Mouse (Mus musculus) limb, embryonic 14.5 days (tissue): ENCODE data around the gene Ddx31. TPM values are rescaled to one million over a fixed set of nuclear protein-coding genes. Genes with fewer than 3 reads are reported as not detected.
A peak's percentile ranks its signal among the peaks of the same experiment; 100 is the strongest.

Experiments used
- ATAC-seq: fragments of 200-750 bp; cut with Nextera tagmentation; 2 replicates; pipeline ENCODE4 v1.8.0; 2017; ENCODE audit warnings: low read depth, moderate number of reproducible peaks, moderate TSS enrichment; ENCODE audit not compliant: low FRiP score
- DNase-seq: peaks from one replicate; pipeline ENCODE4 v3.0.0-alpha.2; 2015; ENCODE audit warnings: low spot score
- H3K27ac ChIP-seq: fragments of 300-500 bp; sonication (generic); replicated peaks from 2 replicates; pipeline ENCODE4 v1.5.1; 2014; ENCODE audit warnings: low read depth, mild to moderate bottlenecking, low read length, moderate library complexity, mixed read lengths
- H3K27me3 ChIP-seq: fragments of 300-500 bp; sonication (generic); 2 replicates; pipeline ENCODE4 v1.6.1; 2014; ENCODE audit warnings: low read length, mixed read lengths; ENCODE audit not compliant: control insufficient read depth, insufficient read depth
- H3K36me3 ChIP-seq: fragments of 300-500 bp; sonication (generic); 2 replicates; pipeline ENCODE4 v1.6.1; 2014; ENCODE audit warnings: mild to moderate bottlenecking, low read length, moderate library complexity, mixed read lengths; ENCODE audit not compliant: control insufficient read depth, insufficient read depth
- H3K4me1 ChIP-seq: fragments of 300-500 bp; sonication (generic); 2 replicates; pipeline ENCODE4 v1.6.1; 2014; ENCODE audit warnings: antibody characterized with exemption, low read length, mixed read lengths; ENCODE audit not compliant: control insufficient read depth, insufficient read depth
- H3K4me2 ChIP-seq: fragments of 300-500 bp; sonication (generic); replicated peaks from 2 replicates; pipeline ENCODE4 v1.6.1; 2014; ENCODE audit warnings: low read depth, mild to moderate bottlenecking, low read length, moderate library complexity; ENCODE audit not compliant: severe bottlenecking
- H3K4me3 ChIP-seq: fragments of 300-500 bp; sonication (generic); replicated peaks from 2 replicates; pipeline ENCODE4 v1.5.1; 2014; ENCODE audit warnings: low read length
- H3K9ac ChIP-seq: fragments of 300-500 bp; sonication (generic); 2 replicates; pipeline ENCODE4 v1.6.1; 2014; ENCODE audit warnings: mild to moderate bottlenecking, low read depth, low read length, moderate library complexity; ENCODE audit not compliant: severe bottlenecking
- H3K9me3 ChIP-seq: fragments of 300-500 bp; sonication (generic); 2 replicates; pipeline ENCODE4 v1.6.1; 2016; ENCODE audit warnings: low read length; ENCODE audit not compliant: control insufficient read depth
- POLR2A ChIP-seq: fragments of 200-500 bp; IDR thresholded peaks from 2 replicates; pipeline ENCODE4 v1.8.0; 2012; ENCODE audit warnings: inconsistent platforms, mild to moderate bottlenecking, moderate library complexity, borderline replicate concordance; ENCODE audit not compliant: insufficient read depth, insufficient read length; ENCODE audit errors: extremely low read depth
- WGBS: fragments of 180-500 bp; shearing (Covaris S2); extraction: QIAGEN DNeasy Blood & Tissue Kit; methylation state at CpG from one replicate; pipeline ENCODE4 v1.1.7; 2014; 5-methylcytosine and 5-hydroxymethylcytosine counted together
- polyA plus RNA-seq, 2 experiments: library from polyadenylated mRNA; depleted of rRNA in 1 of 2; stranded (reverse) in 1 of 2; unstranded in 1 of 2; fragments of >200 nt; fragmentation: Nextera tagmentation in 1 of 2; extraction: Ambion mirVana in 1 of 2; gene quantifications; 2 replicates each; pipeline versions ENCODE4 v1.2.1 to v1.2.3; 2012 to 2014

Ddx31 gene
- polyA plus RNA-seq, 2 experiments: 13.1 to 13.3 TPM

GRCm38 (mm10) chr2:28908389-28909153 is 68.4 kb downstream of the Ddx31 start:
- Histone ChIP-seq H3K4me1 (no peaks in the 10 kb centered on the region), H3K4me3 (peak overlapping the region; percentile 8), H3K27ac (no peak overlapping the region), H3K9ac (no peak overlapping the region), H3K4me2 (peak overlapping the region; percentile 15; the same call in 1 of the 2 replicates), H3K36me3 (peaks cover 16% of the 10 kb centered on the region), H3K9me3 (no peaks in the 10 kb centered on the region), H3K27me3 (peaks cover 70% of the 10 kb centered on the region)
- no peak for DNase-seq
- ATAC-seq: no peak; the same call in 1 of the 2 replicates
- TF ChIP-seq POLR2A: no peak
- WGBS: 1% methylated on average over 34 of the region's 39 CpGs

GRCm38 (mm10) chr2:28909186-28909817 is 69.1 kb downstream of the Ddx31 start:
- Histone ChIP-seq H3K4me3 (no peak overlapping the region), H3K4me1 (no peaks in the 10 kb centered on the region), H3K9ac (no peak overlapping the region), H3K9me3 (no peaks in the 10 kb centered on the region), H3K4me2 (no peak overlapping the region), H3K27ac (no peak overlapping the region), H3K27me3 (peaks cover 77% of the 10 kb centered on the region), H3K36me3 (peaks cover 11% of the 10 kb centered on the region)
- no peak for TF ChIP-seq POLR2A
- ATAC-seq (no peak), DNase-seq (no peak)
- WGBS: under 1% methylated on average over 32 of the region's 41 CpGs

GRCm38 (mm10) chr2:28909818-28910710 is 69.9 kb downstream of the Ddx31 start:
- no peak for TF ChIP-seq POLR2A
- Histone ChIP-seq H3K27me3 (peaks cover 85% of the 10 kb centered on the region), H3K36me3 (peaks cover 4% of the 10 kb centered on the region), H3K4me3 (no peak overlapping the region), H3K27ac (no peak overlapping the region), H3K9ac (no peak overlapping the region), H3K4me1 (no peaks in the 10 kb centered on the region), H3K9me3 (no peaks in the 10 kb centered on the region), H3K4me2 (no peak overlapping the region)
- no peak for ATAC-seq
- WGBS: 7% methylated on average over 25 of the region's 25 CpGs
- DNase-seq: no peak

- Histone ChIP-seq H3K4me1 (no peaks in the 10 kb centered on the region), H3K27ac (no peak overlapping the region), H3K36me3 (no peaks in the 10 kb centered on the region), H3K27me3 (peaks cover 93% of the 10 kb centered on the region), H3K9ac (no peak overlapping the region), H3K9me3 (no peaks in the 10 kb centered on the region), H3K4me2 (no peak overlapping the region), H3K4me3 (no peak overlapping the region)
- 2% methylated on average over 3 of the region's 3 CpGs for WGBS
- TF ChIP-seq POLR2A: no peak
- ATAC-seq (no peak), DNase-seq (no peak)
Measured at GRCm38 (mm10) chr2:28910877-28911276, 70.7 kb downstream of the Ddx31 start.

- Histone ChIP-seq H3K9me3 (no peaks in the 10 kb centered on the region), H3K4me3 (no peak overlapping the region; the same call in 1 of the 2 replicates), H3K4me1 (no peaks in the 10 kb centered on the region), H3K27me3 (peaks cover 99% of the 10 kb centered on the region), H3K9ac (no peak overlapping the region), H3K4me2 (no peak overlapping the region), H3K36me3 (no peaks in the 10 kb centered on the region), H3K27ac (no peak overlapping the region)
- WGBS: 2% methylated on average over 44 of the region's 44 CpGs
- TF ChIP-seq POLR2A: no peak
- DNase-seq: no peak
- ATAC-seq: no peak
Measured at GRCm38 (mm10) chr2:28911331-28912038, 71.3 kb downstream of the Ddx31 start.
